Mouse (Mus musculus): Measurements from ENCODE around the gene Agbl4.

Agbl4 gene

DNA sequence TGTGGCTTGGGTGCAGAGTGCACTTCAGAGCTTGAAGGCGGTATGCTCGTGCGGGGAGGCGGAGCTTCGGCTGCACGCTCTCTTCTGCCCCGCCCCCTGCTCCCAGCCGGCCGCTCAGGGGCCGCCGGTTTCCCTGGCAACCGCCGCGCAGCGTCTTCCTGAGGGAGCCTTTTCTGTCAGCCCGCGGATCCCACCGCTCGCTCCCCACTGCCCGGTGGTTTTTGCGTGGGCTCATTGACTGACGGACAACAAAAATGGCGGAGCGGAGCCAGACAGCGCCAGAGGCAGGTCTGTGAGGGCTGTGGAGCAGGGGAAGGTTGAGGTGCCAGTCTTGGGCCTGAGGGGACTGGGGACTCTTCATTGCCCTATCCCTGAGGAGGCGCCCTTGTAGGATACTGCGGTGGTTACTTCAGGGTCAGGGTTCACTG is at the start of gene Agbl4:
Gene Agbl4, plus strand, starts transcription at position 44 of the 428 bp plus-strand sequence.
- peak; percentile 32 for DNase-seq (ENCODE audit: low spot score)

DNA sequence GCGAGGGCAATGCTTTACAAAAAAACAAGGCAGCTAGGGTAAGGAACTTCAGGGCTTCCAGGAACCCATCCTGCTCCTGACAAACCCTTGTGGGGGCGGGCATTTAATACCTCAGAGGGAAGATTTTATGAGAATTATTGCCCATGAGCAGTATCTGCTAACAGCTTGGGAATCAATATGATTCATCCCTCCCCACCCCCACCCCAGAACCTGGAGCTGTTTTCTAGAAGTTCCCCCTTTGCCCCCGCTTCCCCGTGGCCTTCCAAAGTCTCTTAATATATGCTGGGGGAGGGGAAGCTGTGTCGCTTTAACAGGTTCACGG is 46.6 kb upstream of the Agbl4 start:
- DNase-seq (ENCODE audit: low spot score) = no peak

DNA sequence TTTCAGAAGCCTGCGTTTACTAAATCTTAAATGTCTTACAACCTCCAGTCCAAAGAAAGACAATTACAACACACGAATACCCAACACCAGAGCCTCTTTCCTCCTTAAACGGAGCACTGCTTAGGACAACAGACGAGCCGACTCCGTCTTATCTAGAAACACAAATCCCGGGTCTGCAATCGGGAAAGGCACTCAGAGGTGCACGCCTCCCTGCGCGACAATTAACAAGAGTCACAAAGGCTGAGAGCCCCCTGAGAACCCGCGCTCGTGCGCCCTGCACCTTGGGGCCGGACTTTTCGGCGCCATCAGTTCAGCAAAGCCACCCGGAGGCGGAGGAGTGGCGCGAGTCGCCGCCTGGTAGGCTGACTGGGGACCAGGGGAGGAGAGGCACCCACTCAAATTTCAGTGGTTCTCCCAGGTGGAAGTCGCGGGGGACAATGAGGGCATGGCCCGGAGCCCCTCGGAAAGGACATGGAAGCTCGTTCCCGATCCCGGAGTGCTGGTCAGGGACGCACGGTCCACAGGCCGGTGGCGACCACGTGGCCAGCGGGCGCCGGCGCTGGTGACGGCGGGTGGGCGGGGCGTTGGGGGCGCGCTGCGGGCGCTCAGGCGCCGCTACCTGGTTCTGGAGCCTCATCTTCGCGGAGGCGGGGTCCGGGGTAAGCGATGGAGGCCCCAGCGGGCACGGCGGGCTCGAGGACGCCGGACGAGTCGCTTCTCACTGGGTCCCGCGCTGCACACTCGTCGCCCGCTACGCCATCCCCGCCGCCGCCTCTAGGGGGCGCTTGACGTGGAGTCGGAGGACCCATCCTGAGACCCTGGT is 46.1 kb upstream of the Agbl4 start, which contains the start of gene Elavl4:
Gene Elavl4, minus strand, starts transcription at position 732 of the 823 bp plus-strand sequence.
- peak; percentile 21 for DNase-seq (ENCODE audit: low spot score)

DNA sequence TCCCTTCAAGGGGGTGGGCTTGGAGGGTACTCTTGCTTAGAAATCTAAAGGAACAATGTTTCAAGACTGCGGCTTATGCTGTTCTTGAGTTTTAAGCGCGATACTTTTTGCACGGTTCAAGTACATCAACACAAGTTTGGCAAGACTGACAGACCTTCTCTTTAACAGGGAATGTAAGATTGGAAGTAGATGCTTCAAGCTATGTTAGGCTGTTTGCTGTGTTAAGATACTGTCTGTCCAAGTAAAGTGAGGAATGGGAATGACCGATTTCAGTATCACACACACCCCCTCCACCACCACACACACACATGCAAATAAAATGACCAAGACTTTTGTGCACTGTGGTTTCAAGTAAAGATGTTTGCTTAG is 45.5 kb upstream of the Agbl4 start:
- DNase-seq (ENCODE audit: low spot score) = no peak

DNA sequence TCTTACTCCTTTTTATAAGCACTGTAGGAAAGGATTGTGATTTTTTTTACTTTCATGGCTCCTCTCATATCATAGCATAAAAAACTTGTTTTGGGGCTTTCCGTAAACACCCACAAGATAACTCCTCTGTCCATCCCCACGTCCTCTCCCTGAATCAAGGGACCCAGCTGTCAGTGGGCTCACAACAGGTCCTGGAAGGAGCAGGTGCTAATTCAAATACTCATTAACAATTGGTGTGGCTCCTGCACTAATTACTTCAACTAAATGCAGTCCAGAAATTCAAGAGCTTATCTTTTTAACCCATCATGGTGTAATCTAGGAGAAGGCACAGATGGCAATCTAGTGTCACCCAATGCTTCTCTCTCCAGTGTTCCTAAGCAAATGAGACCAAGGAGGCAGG is 36.9 kb upstream of the Agbl4 start:
- no peak for DNase-seq (ENCODE audit: low spot score)

DNA sequence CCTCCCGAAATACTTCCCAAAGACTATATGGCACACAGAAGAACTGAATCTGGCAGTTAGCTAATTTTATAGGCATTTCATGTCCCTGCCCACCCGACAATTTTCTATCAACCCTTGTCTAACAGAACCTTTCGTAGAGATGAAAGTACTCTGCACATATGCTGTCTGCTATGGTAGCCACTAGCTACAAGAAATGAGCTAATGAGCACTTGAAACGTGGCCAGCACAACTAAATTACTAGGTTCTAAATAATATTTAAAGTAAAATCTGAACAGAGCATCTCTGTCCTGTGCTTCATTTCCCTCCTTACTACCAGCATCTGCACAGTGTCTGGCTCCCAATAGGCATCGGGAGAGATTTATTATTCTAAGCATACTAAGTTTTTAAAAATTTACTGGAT is 1.2 kb upstream of the Agbl4 start:
- DNase-seq (ENCODE audit: low spot score) = no peak

DNA sequence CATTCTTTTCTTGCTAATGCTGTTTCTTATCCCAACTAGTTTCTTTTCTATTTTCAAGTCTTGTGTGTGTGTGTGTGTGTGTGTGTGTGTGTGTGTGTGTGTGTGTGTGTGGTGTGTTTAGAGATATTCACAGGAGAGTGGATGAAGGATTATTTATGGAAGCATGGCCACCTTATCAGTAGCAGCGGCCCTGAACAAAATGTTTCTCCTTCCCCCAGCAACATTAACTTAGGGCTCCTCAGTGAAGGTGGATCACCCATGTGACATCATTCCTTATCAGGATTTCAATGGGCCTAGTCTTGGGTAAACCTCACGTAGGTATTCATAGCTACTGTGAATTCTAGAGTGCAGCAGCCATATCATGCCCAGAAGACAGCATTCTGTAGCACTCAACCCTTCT is 22.8 kb downstream of the Agbl4 start:
- no peak for DNase-seq (ENCODE audit: low spot score)

DNA sequence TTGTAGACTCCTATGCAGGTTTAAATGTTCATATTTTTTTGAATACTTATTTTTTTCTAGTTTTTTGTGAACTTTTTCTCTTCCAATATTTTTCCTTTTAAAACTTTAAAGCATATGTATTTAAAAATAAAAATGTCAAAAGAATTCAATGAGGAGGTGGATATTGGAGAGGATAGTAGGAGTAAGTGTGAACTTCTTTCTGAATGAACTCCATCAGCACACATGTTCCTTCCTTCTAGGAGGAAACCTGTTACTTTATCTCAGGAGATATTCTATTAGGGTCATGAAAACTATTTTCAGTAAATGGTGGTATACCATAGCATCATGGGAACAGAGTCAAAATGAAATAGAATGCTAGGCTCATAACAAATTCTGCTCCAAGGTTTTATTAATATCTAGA is 30.2 kb downstream of the Agbl4 start:
- no peak for DNase-seq (ENCODE audit: low spot score)

DNA sequence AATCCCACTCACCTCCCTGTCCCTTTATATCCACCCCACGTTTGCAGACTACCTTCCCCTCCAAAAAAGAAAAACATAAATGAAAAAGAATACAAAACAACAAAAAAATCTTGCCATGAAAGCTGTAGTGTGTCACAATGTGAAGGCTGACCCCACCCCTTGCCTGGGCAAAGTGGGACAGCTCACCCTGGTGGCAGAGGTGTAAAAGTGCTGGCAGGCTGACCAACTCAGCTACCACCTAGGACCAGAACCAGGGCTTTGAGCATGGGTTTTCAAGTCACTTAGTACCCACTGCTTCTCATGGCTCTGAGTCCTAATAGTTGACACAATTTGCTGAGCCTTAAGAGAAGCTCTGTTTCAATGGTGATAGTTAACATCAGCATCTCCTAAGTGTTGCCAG is 96.9 kb downstream of the Agbl4 start:
- DNase-seq (ENCODE audit: low spot score) = peak; percentile 2

DNA sequence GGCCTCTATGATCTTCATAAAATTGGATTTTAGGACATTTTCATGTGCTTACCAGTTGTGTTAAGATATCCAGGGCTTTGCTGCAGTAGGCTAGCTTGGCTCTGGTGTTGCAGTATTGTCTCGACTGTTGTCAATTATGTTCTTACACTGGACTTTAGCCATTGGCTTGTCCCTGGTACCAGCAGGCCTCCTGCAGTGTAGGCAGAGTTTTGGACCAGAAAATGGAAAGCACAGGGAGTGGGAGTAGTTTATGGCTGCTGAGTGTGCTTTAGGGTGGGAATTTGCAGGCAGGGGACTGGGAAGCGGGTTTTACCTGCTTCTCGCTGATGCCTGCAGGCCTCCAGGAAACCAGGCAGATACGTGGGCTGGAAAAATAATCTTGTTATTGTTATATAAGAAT is 132.3 kb downstream of the Agbl4 start:
- no peak for DNase-seq (ENCODE audit: low spot score)

DNA sequence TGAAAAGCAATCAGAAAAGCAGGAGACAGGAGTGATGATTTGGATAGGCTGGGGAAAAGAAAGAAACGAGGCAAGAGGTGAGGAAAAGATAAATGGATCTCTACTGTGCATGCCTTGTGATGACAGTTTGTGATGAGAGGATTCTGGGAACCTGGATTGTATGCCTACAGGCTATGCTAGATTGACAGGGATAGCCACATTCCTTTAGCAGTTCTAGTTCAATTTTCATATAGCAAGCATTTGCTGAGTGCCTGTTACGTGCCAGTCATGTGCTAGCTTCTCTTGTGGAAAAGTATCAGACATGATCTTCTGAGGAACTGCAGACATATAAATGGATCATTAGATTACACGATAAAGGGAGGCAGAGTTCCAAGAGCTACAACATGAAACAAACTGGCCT is 151.8 kb downstream of the Agbl4 start:
- no peak for DNase-seq (ENCODE audit: low spot score)

DNA sequence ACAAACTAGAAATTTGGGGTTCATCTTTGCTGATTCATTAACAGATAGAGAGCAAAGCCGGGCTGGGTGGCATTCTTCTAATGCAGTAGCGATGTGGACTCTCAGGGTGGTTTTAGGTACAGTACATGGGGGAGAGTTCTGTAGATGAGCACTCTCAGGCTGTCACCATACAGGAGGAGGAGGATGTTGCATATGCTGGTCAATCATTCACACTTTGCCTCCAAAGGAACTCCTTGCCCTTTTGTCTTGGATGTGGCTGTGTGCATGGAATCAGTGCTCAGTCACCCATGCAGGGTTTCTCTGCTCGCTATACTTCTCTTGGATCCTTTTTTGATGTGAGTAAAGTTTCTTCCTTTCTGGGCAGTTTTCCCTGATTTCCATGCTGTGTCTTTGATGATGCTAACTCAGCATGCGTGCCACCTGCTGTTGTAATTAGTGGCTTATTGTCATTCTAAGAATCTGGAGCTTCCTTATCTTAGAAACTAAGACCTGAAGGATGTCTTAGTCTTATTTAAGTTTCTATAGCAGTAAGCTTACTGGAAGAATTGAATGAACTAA is 200.3 kb downstream of the Agbl4 start:
- DNase-seq (ENCODE audit: low spot score) = no peak

DNA sequence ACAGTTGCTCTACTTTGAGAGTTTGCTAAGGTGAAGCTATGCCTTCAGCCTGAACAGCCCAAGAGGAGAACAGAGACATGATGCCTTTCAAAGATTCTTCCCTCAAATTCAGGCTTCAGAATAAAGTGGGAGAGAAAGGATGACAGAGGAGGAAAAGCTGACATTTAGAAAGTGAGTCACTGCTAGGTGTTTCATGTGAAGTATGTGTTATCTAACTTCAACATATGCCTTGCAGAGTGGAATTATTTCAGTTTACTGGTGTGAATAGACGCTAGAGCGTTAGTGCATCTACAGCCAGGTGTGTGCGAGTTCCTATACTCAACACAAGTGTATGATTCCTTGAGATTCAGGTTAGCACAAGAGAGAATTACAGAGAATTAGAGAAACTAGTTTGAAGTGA is 244.0 kb downstream of the Agbl4 start:
- DNase-seq (ENCODE audit: low spot score) = no peak

DNA sequence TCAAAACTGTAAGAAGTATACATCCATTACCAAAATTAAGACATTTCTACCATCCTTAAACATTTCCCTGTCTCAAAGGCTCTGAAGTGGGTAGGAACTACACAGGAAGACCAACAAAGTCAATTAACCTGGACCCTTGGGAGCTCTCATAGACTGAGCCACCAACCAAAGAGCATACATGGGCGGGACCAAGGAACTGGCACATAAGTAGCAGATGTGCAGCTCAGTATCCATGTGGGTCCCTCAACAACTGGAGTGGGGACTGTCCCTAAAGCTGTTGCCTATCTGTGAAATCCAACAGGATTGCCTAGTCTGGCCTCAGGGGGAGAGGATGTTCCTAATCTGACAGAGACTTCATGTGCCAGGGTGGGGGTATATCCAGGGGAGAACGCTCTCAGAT is 265.5 kb downstream of the Agbl4 start:
- no peak for DNase-seq (ENCODE audit: low spot score)

DNA sequence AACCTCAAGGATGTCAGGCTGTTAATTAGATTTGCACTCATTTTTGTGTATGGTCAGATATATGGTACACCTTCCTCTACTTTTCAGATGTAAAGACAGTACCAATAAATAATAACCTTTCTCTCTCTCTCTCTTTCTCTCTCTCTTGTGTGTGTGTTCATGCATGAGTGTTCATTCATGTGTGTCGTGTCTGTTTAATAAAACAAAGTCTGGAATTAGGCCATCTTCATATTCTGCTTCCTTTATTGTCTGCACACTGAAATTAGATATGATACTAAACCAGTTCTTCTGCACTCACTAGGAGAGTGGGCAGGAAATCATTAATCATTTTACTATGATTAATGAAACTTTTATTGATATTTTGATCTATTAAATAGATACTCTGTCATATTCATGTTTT is 276.7 kb downstream of the Agbl4 start:
- DNase-seq (ENCODE audit: low spot score) = no peak

DNA sequence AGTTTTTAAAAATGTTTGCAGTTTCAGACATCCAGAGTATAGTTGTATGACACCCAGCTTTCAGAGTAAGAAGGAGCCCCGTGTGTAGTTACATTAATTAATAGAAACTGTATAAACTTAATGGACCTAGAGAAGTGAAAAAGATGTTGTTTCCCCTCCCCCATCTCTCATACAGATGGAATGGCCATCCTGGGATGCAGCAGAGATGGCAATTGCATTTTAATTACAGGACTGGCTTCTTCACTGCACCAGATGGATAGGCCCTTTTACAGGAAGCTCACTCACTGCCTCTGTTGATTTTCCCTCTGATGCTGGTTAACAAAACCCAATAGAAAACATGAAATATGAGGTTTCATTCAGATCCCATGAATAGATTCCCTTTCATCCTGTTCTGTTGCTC is 337.7 kb downstream of the Agbl4 start:
- DNase-seq (ENCODE audit: low spot score) = no peak

DNA sequence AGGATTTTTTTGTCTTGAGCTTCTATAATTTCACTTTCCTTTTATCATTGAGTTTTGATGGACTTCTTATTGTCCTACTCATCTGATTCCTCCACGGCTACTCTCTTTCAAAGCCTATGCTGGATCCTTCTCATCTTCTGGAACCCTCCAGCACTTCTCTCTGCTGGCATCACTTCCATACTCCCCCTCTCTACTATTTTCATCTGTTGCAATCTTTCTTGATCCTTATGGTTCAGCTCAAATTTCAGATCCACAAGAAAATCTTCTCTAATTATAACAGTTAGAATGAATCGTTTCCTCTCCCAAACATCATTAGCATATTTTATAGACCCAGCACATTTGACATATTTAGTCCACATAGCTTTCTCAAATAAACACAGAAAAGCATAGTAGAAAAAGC is 360.5 kb downstream of the Agbl4 start:
- DNase-seq (ENCODE audit: low spot score) = no peak

DNA sequence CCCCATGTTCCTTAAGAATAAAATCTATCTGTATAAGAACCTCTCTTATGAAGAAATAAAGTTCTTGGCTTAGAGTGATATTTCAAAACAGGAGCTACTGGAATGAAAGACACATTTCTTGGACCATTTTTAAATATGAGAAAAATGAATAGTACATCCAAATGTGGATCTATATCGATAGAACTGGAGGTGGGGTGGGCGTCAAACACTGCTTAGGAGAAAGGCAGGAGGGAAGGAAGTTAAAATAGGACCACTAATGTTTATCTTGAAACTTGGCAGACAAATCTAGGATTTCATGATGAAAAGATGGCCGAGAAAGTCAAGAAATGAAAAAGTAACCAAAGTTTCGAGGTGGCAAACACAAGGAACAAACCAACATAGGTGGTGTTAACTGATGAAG is 391.1 kb downstream of the Agbl4 start:
- no peak for DNase-seq (ENCODE audit: low spot score)

DNA sequence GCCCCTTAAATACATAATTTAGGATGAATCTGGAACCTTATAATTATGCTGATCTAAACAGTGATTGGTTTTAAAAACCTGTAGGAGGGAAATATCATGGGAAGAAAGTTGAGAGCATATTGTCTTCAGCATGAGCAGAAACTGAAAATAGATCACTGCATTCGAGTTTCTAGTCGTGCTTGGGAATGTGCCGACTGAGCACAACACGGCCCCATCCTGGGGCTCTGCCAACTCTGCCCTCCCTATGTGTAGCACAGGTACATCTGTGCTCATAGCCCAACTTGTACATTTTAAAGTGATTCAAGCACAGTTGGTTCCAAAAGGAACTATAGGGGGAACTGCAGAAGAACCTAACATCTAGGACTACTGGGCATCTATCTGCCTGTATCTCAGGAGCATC is 402.4 kb downstream of the Agbl4 start:
- DNase-seq (ENCODE audit: low spot score) = no peak

DNA sequence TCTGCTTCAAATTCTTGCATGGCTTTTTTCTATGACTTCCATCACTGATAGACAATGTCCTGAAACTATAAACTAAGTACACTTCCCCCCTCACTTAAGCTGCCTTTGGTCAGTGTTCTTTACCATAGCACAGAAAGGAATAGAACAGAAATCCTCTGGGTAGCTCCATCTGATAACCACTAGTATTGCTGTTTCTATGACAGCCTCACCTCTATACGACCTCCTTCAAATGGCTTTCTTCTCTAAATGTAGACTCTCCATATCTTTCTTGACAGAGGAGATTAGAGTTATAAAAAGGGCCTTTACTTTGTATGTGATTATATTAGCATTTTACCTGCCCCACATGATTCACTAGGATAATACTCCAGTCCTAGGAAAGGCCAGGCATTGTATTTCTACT is 413.5 kb downstream of the Agbl4 start:
- no peak for DNase-seq (ENCODE audit: low spot score)

DNA sequence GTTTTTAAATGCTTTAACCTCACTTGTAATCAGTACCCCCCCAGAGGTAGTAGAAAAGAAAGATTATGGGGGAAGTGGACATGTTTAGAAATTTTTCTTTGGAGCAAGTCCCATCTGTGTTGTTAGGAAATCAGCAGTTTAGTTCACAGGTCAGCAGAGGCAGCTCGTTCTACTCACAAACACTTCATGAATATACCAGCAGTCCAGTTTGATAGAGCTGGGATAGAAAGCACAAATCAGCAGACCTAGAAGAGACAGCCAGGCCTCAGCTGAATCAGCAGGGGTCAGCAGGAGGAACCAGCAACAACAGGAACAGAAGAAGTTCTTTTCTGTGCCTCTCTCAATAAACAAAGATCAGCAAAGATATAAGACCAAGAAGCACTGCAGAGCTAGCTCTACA is 435.3 kb downstream of the Agbl4 start:
- DNase-seq (ENCODE audit: low spot score) = no peak

DNA sequence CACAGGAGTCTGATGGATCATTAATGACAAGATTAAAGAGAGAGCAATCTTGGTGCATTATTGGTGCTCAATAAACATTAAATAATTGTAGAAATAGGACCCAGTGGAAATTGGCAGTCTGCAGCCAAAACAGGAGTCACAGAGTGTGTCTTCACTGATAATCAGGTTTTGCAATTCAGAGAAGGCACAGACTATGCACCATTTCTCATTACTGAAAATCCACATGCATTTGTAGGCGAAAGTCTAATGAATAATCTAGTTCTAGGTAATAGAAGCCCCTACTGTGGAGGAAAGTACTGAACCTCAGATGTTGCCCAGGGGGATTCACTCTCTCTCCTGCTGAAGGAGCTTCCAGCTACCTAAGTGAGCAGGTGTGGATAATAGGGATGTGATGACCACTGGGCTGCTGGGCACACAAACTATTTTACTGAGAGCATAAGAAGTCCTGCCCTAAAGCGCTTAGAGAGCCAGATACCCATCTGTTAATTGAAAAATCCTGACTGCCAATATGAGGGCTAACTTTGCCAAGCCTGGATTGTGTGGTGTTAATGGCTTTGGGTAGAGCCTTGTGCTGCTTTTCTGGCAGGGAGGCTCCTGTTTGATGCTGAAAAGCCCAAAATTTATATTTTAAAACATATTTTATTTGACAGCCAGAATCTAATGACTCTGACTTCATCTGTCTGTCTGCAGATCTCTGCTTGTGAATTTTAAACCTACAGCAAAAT is 482.4 kb downstream of the Agbl4 start:
- no peak for DNase-seq (ENCODE audit: low spot score)

DNA sequence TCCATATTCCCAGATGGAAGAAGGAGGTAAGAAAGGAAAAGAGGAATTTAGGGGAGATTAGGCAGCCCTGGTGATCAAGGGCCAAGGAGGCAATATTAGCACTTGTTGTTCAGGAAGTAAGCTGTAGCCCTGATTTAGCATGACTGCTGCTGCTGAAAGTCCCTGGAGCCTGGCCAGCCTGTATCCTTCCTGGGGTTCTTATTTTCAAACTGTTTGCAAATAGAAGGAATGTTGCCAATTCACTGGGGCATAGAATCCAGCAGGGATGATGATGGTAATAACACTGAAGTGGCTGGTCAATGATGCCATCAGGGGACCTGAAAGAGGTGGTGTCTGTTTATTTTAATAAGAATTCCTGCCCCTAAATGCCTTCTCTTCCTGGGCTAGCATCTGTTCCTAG is 518.6 kb downstream of the Agbl4 start:
- peak; percentile 6 for DNase-seq (ENCODE audit: low spot score)

DNA sequence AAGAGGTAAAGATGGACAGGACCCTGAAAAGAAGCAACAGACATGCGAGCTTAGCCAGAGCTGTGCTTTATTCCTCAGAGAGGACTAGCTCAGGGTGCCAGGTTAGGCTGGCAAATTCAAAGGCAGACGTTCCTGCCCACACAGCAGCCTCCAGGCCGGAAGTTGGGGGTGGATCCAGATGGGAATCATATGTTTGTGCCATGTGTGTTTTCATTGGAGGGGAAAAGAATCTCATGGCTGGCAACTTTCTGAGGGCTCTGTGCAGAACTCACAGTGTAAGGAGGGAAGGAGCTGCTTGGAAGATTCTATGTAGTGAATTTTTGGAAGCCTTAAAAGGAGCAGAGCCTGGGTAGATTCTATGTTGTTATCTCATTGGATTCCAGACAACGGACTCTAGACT is 519.1 kb downstream of the Agbl4 start:
- DNase-seq (ENCODE audit: low spot score) = no peak

Measured in urinary bladder, postnatal 14 days (tissue).